Mouse (Mus musculus) hematopoietic stem cell, adult 5-6 weeks (primary cell): ENCODE measurements at regions not wholly inside any gene's neighbourhood (a gene's known extent, or its start where the extent isn't known, plus 50 kb on each side); places are given as distances from the start of the nearest gene placed in this dataset.

ENCODE experiments used
- ATAC-seq, 2 experiments: fragments of 125-278 bp in 1 of 2; replicated peaks in 1 of 2; 2 replicates each; pipeline ENCODE4 v1.8.0; 2016 to 2017; ENCODE audit warnings: inconsistent platforms in 2 of 2, mild to moderate bottlenecking in 2 of 2, moderate number of reproducible peaks in 2 of 2, low read depth in 1 of 2, moderate TSS enrichment in 1 of 2; ENCODE audit not compliant: low FRiP score in 2 of 2, poor library complexity in 2 of 2, severe bottlenecking in 2 of 2, insufficient read depth in 1 of 2, low TSS enrichment in 1 of 2

DNA sequence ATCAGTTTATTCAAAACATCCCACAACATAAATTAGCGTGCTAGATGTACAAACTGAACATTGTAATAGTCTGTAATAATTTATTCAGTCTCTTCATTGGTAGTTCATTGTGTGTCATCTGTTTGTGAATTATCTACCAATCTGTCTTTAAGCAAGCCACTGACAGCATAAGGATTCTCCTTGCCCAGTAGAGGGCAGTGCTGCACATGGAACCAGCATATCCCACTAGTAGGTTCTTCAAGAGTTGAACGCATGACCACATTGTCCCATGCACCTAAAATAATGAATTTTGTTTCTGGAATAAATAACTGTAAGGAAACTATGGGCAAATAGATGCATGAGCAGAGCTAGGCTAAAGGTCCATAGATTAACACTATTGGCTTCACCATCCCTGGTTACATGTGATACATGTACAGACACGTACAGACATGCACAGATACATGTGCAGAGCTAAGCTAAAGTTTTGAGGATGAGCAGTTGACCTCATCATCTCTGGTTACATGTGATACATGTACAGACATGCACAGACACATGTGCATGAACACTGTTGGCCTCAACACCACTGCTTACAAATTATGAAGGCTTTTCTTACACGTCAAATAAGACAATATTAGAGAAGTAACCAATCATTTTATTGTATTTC lies 143.0 kb upstream of the Ctnnd2 start:
- ATAC-seq = peak; percentile 46 to 64; a peak in 2 of 4 replicates

- no peak for ATAC-seq
Observed at GRCm38 (mm10) chr15:30035367-30035766, 137.0 kb upstream of the Ctnnd2 start.

DNA sequence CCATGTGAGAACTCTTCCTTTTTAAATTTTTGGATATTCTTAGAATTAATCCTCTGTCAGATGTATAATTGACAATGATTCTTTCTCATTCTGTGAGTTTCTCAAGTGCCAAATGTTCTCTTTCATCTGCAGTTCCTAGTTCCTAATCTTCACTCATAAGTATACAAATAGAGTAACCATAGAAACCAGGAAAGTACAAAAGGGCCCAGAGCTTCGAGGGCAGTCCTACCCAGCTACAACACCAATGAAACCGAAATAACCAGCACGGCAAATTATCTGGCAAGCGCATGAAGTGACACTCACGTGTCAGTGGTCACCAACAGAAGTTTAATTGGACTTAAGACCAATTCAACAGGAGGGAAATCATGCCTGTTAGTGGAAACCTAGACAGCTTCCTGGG lies 121.5 kb upstream of the Ctnnd2 start:
- no peak for ATAC-seq

GRCm38 (mm10) chr15:30059808-30060207 lies 112.6 kb upstream of the Ctnnd2 start:
- no peak for ATAC-seq

GRCm38 (mm10) chr15:30060505-30061342 lies 111.7 kb upstream of the Ctnnd2 start:
- no peak for ATAC-seq

- ATAC-seq = no peak
Observed at GRCm38 (mm10) chr15:30071668-30072067, 100.7 kb upstream of the Ctnnd2 start.

DNA sequence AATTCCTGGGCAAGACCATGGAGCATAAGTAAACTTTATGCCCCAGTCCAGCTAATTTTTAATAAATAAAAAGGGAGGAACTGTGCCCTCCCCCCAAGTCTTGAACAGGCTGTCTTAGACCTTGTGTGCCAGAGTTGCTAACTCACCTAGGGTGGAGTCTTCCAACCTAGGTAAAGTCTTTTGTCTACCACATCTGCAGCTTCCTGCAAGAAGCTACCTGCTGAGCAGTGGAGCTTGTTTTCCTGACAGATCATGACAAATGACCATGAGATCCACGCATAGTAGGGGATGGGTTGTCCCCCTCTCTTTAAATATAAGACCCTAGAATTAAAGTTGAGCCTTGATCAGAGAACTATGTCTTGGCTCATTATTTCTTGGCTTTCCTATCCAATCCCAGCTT lies 100.1 kb upstream of the Ctnnd2 start:
- ATAC-seq = no peak

- ATAC-seq = no peak
Observed at GRCm38 (mm10) chr15:30087120-30087519, 85.3 kb upstream of the Ctnnd2 start.

GRCm38 (mm10) chr15:30122061-30122460 lies 50.3 kb upstream of the Ctnnd2 start:
- no peak for ATAC-seq
